Comparison of ENCODE assay signal across 8 mouse cellular contexts in genomic region chr8:117327385-117327837, GRCm38 (mm10).
DNase-seq lines count a peak whose midpoint lies in the region; ATAC-seq and TF ChIP-seq lines count a peak whose summit lies in the region.
"Had no signal": no experiment of that assay in that cellular context is flagged by ENCODE, and none has a peak within 500 bp of the region (broad histone marks: within the 10 kb centered on the region; RNA-seq: fewer than 3 reads in every experiment).

No protein-coding gene starts in this region.

- no peak overlapping the region for H3K4me3 ChIP-seq in brown adipose tissue, adult 24 weeks (ENCODE audit: insufficient read depth, low read depth, low read length)
- H3K4me3 ChIP-seq in embryonic facial prominence, embryonic 13.5 days = no peak overlapping the region
- no peak overlapping the region for H3K4me3 ChIP-seq in kidney, adult 2 months (ENCODE audit: insufficient read depth, low read depth, low read length)
- no peak overlapping the region for H3K4me3 ChIP-seq in midbrain, embryonic 14.5 days (replicated peaks; ENCODE audit: low read depth, low read length)
- H3K4me3 ChIP-seq: erythroblast, embryonic 14.5 days had no signal

- peak; percentile 87 for DNase-seq in kidney, adult 2 months
- no peak for DNase-seq in midbrain, embryonic 14.5 days
- no peak for DNase-seq in frontal cortex, postnatal 14 days (ENCODE audit: low spot score in 2 of 2)
- DNase-seq in layer of hippocampus, adult 9-10 months (ENCODE audit: low spot score) = no peak

- peaks cover 7% of the 10 kb centered on the region; the same call in 1 of the 2 replicates for H3K36me3 ChIP-seq in embryonic facial prominence, embryonic 13.5 days
- no peaks in the 10 kb centered on the region for H3K36me3 ChIP-seq in kidney, adult 2 months (ENCODE audit: control insufficient read depth, insufficient read depth, low read length)
- no peaks in the 10 kb centered on the region for H3K36me3 ChIP-seq in midbrain, embryonic 14.5 days (ENCODE audit: control insufficient read depth, insufficient read depth, low read length)

- TF ChIP-seq POLR2A in kidney, adult 2 months (IDR thresholded peaks at IDR 0.05; ENCODE audit: low read depth, low read length) = no peak

- peak; percentile 27; the same call in 1 of the 2 replicates for ATAC-seq in embryonic facial prominence, embryonic 13.5 days (ENCODE audit: insufficient number of reproducible peaks, insufficient read depth, low FRiP score, low TSS enrichment, low read depth)
- ATAC-seq in midbrain, embryonic 14.5 days (ENCODE audit: low FRiP score, low TSS enrichment) = no peak
- ATAC-seq in inflammation-experienced regulatory T-cells, adult 6 months = no peak

- no peak for TF ChIP-seq CTCF in kidney, adult 2 months (conservative IDR thresholded peaks at IDR 0.05; ENCODE audit: insufficient read depth, insufficient read length, low read depth, low read length)

- H3K27ac ChIP-seq in brown adipose tissue, adult 24 weeks (replicated peaks; ENCODE audit: low read depth, low read length) = 0 out of 2 replicates have a peak overlapping the region, but pooled peaks have one; percentile 0
- peak overlapping the region; percentile 80 for H3K27ac ChIP-seq in embryonic facial prominence, embryonic 13.5 days
- peak overlapping the region; percentile 81 for H3K27ac ChIP-seq in kidney, adult 2 months (ENCODE audit: insufficient read depth, low read depth, low read length)
- peak overlapping the region; percentile 68 for H3K27ac ChIP-seq in midbrain, embryonic 14.5 days (replicated peaks; ENCODE audit: low read depth, low read length)

- H3K4me1 ChIP-seq in brown adipose tissue, adult 24 weeks (ENCODE audit: control insufficient read depth, insufficient read depth, insufficient read length, low read length) = peaks cover 15% of the 10 kb centered on the region
- H3K4me1 ChIP-seq in embryonic facial prominence, embryonic 13.5 days = peaks cover 36% of the 10 kb centered on the region
- H3K4me1 ChIP-seq in kidney, adult 2 months (ENCODE audit: control insufficient read depth, insufficient read depth, low read length) = peaks cover 48% of the 10 kb centered on the region
- peaks cover 29% of the 10 kb centered on the region for H3K4me1 ChIP-seq in midbrain, embryonic 14.5 days (ENCODE audit: control insufficient read depth, insufficient read depth, low read length)

- H3K9ac ChIP-seq in embryonic facial prominence, embryonic 13.5 days = no peak overlapping the region
- no peak overlapping the region; the same call in 1 of the 2 replicates for H3K9ac ChIP-seq in midbrain, embryonic 14.5 days (replicated peaks; ENCODE audit: low read length)

- no peaks in the 10 kb centered on the region for H3K27me3 ChIP-seq in embryonic facial prominence, embryonic 13.5 days
- H3K27me3 ChIP-seq in kidney, adult 2 months (replicated peaks; ENCODE audit: control insufficient read depth, insufficient read depth, low read length) = no peaks in the 10 kb centered on the region
- H3K27me3 ChIP-seq in midbrain, embryonic 14.5 days (ENCODE audit: control insufficient read depth, insufficient read depth, low read length) = no peaks in the 10 kb centered on the region

- WGBS in embryonic facial prominence, embryonic 13.5 days = 37% methylated on average over 7 of the region's 7 CpGs
- 20% methylated on average over 7 of the region's 7 CpGs for WGBS in kidney, adult 2 months
- 44% methylated on average over 7 of the region's 7 CpGs for WGBS in midbrain, embryonic 14.5 days

- no peaks in the 10 kb centered on the region for H3K9me3 ChIP-seq in embryonic facial prominence, embryonic 13.5 days
- no peaks in the 10 kb centered on the region for H3K9me3 ChIP-seq in midbrain, embryonic 14.5 days (ENCODE audit: control insufficient read depth, low read length)

- H3K4me2 ChIP-seq in embryonic facial prominence, embryonic 13.5 days = no peak overlapping the region
- no peak overlapping the region for H3K4me2 ChIP-seq in midbrain, embryonic 14.5 days (ENCODE audit: low read length)

Comparison
In these comparisons a context has a peak if more than half of its experiments do, and no peak if none do; other contexts are left out.
1. H3K27ac ChIP-seq: peak in every context shown above with its lines; median percentile 81 in kidney, adult 2 months; 80 in embryonic facial prominence, embryonic 13.5 days; 68 in midbrain, embryonic 14.5 days; 0 in brown adipose tissue, adult 24 weeks.